Mouse (Mus musculus) stomach, embryonic 16.5 days (tissue): ENCODE data around the gene Dgkh. TPM values are rescaled to one million over a fixed set of nuclear protein-coding genes. Genes with fewer than 3 reads are reported as not detected.

Experiments
- ATAC-seq: fragments of 200-750 bp; cut with Nextera tagmentation; 2 replicates; pipeline ENCODE4 v1.8.0; 2017; ENCODE audit warnings: moderate number of reproducible peaks, moderate TSS enrichment; ENCODE audit not compliant: insufficient read depth, low FRiP score
- H3K27ac ChIP-seq: fragments of 300-500 bp; sonication (generic); 2 replicates; pipeline ENCODE4 v1.5.1; 2014; ENCODE audit warnings: low read length
- H3K27me3 ChIP-seq: fragments of 300-500 bp; sonication (generic); 2 replicates; pipeline ENCODE4 v1.6.1; 2014; ENCODE audit warnings: low read length, control low read depth, mixed read lengths; ENCODE audit not compliant: control insufficient read depth, insufficient read depth
- H3K36me3 ChIP-seq: fragments of 300-500 bp; sonication (generic); 2 replicates; pipeline ENCODE4 v1.6.1; 2014; ENCODE audit warnings: low read length; ENCODE audit not compliant: control insufficient read depth, insufficient read depth
- H3K4me1 ChIP-seq: fragments of 300-500 bp; sonication (generic); 2 replicates; pipeline ENCODE4 v1.6.1; 2014; ENCODE audit warnings: low read length, control low read depth, mixed read lengths; ENCODE audit not compliant: control insufficient read depth, insufficient read depth
- H3K4me2 ChIP-seq: fragments of 300-500 bp; sonication (generic); 2 replicates; pipeline ENCODE4 v1.6.1; 2014; ENCODE audit warnings: low read depth, low read length, mixed read lengths
- H3K4me3 ChIP-seq: fragments of 300-500 bp; sonication (generic); replicated peaks from 2 replicates; pipeline ENCODE4 v1.5.1; 2014; ENCODE audit warnings: mild to moderate bottlenecking, low read length
- H3K9ac ChIP-seq: fragments of 300-500 bp; sonication (generic); 2 replicates; pipeline ENCODE4 v1.6.1; 2014; ENCODE audit warnings: low read length
- H3K9me3 ChIP-seq: fragments of 300-500 bp; sonication (generic); replicated peaks from 2 replicates; pipeline ENCODE4 v1.6.1; 2016; ENCODE audit warnings: low read length, control low read depth; ENCODE audit not compliant: control insufficient read depth
- WGBS: fragments of 180-500 bp; shearing (Covaris S2); extraction: QIAGEN DNeasy Blood & Tissue Kit; methylation state at CpG from one replicate; pipeline ENCODE4 v1.1.7; 2014; 5-methylcytosine and 5-hydroxymethylcytosine counted together
- polyA plus RNA-seq: library from polyadenylated mRNA; unstranded; fragments of >200 nt; fragmentation: Nextera tagmentation; extraction: Ambion mirVana; gene quantifications from 2 replicates; pipeline ENCODE4 v1.2.1, GENCODE M21; 2015

Dgkh gene
- polyA plus RNA-seq, 1 experiment from 2014 or later = 1.5 TPM

GRCm38 (mm10) chr14:78674606-78675005, 58.0 kb downstream of the Dgkh start:
- no peak for ATAC-seq

GRCm38 (mm10) chr14:78669986-78670385, 62.6 kb downstream of the Dgkh start:
- Histone ChIP-seq H3K27ac (no peak overlapping the region), H3K4me2 (no peak overlapping the region), H3K27me3 (no peaks in the 10 kb centered on the region), H3K9ac (no peak overlapping the region), H3K4me3 (no peak overlapping the region), H3K4me1 (no peaks in the 10 kb centered on the region), H3K9me3 (no peaks in the 10 kb centered on the region), H3K36me3 (no peaks in the 10 kb centered on the region)
- ATAC-seq = no peak
- WGBS = 61% methylated on average over 10 of the region's 10 CpGs

More at GRCm38 (mm10) chr14:78674606-78675005, 58.0 kb downstream of the Dgkh start:
- Histone ChIP-seq H3K9me3 (no peaks in the 10 kb centered on the region), H3K4me1 (peaks cover 11% of the 10 kb centered on the region), H3K4me3 (no peak overlapping the region), H3K9ac (no peak overlapping the region), H3K27me3 (no peaks in the 10 kb centered on the region), H3K36me3 (no peaks in the 10 kb centered on the region), H3K27ac (no peak overlapping the region), H3K4me2 (no peak overlapping the region)
- 74% methylated on average over 9 of the region's 9 CpGs for WGBS

DNA sequence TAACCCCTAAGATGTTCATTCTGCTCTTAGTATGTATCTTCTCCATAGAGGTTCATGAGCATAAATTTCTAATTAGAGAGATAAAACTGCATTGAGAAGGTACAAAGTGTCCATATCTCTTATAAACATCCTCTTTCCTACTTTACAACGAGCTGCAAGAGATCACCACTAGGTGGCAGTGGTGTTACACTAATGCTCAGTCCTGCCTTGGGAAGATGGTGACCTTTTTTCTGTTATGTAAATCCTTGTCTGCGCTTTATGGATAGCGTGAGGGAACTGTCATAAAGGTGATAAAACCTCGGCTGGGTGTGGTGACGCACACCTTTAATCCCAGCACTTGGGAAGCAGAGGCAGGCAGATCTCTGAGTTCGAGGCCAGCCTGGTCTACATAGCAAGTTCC, 64.3 kb downstream of the Dgkh start:
- WGBS = 19% methylated on average over 6 of the region's 6 CpGs
- H3K4me1 ChIP-seq = no peaks in the 10 kb centered on the region
- H3K4me3 ChIP-seq = no peak overlapping the region
- H3K4me2 ChIP-seq = no peak overlapping the region
- H3K9me3 ChIP-seq = no peaks in the 10 kb centered on the region
- no peaks in the 10 kb centered on the region for H3K36me3 ChIP-seq
- no peak overlapping the region for H3K9ac ChIP-seq
- no peaks in the 10 kb centered on the region for H3K27me3 ChIP-seq
- ATAC-seq = peak; percentile 60; the same call in 1 of the 2 replicates
- H3K27ac ChIP-seq = no peak overlapping the region

- no peaks in the 10 kb centered on the region for H3K9me3 ChIP-seq
- H3K9ac ChIP-seq = no peak overlapping the region
- H3K4me1 ChIP-seq = no peaks in the 10 kb centered on the region
- WGBS = 65% methylated on average over 5 of the region's 5 CpGs
- no peak for ATAC-seq
- no peaks in the 10 kb centered on the region for H3K27me3 ChIP-seq
- no peaks in the 10 kb centered on the region for H3K36me3 ChIP-seq
- no peak overlapping the region for H3K4me2 ChIP-seq
- H3K27ac ChIP-seq = no peak overlapping the region
- H3K4me3 ChIP-seq = no peak overlapping the region
These were observed 64.8 kb downstream of the Dgkh start for GRCm38 (mm10) chr14:78667763-78668162.

DNA sequence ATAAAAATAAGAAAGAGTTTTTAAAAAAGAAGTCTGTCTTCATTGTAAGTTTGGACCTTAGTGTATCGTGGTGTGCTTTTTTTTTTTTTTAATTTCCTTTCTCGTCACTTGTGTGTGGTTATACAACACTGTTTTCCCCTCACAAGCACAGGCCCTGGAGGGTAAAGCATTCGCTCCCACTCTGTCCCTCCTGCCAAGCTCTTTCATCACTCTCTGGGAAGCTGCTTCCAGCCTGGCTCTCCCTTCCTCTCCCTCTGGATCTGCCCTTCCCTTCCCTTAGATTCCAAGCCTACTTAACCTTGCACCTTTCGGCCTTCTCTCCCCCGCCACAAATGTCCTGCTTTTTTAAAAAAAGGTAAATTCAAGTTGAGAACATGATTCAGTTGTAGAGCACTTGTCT, 69.9 kb downstream of the Dgkh start:
- H3K4me2 ChIP-seq = no peak overlapping the region
- no peaks in the 10 kb centered on the region for H3K9me3 ChIP-seq
- H3K4me1 ChIP-seq = no peaks in the 10 kb centered on the region
- WGBS = 84% methylated on average over 5 of the region's 5 CpGs
- no peak overlapping the region for H3K27ac ChIP-seq
- no peak for ATAC-seq
- H3K9ac ChIP-seq = no peak overlapping the region
- no peaks in the 10 kb centered on the region for H3K27me3 ChIP-seq
- peaks cover 3% of the 10 kb centered on the region; the same call in 1 of the 2 replicates for H3K36me3 ChIP-seq
- no peak overlapping the region for H3K4me3 ChIP-seq

DNA sequence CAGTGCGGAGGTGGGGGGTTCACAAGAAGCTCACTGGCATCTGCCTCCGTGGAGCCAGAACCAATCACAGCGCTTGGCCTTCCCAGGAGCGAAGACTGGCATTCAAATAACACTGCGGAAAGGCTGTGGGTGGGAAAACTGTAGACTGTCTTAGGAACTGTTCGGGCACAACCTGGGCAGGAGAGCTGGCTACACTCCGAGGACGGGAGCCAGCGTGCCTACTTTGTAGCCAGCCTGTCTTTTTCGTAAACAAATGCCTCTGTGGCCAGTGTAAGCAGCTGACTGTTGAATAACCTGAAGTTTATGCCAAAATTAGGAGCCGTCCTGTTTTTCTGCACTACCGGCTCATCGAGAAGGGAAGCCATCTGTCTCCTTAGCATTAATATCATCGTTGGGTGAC, 71.1 kb downstream of the Dgkh start:
- Histone ChIP-seq H3K9me3 (no peaks in the 10 kb centered on the region), H3K27me3 (no peaks in the 10 kb centered on the region), H3K4me1 (no peaks in the 10 kb centered on the region), H3K9ac (no peak overlapping the region), H3K4me2 (no peak overlapping the region), H3K4me3 (no peak overlapping the region), H3K36me3 (peaks cover 3% of the 10 kb centered on the region; the same call in 1 of the 2 replicates), H3K27ac (no peak overlapping the region)
- ATAC-seq = no peak
- 94% methylated on average over 14 of the region's 14 CpGs for WGBS

DNA sequence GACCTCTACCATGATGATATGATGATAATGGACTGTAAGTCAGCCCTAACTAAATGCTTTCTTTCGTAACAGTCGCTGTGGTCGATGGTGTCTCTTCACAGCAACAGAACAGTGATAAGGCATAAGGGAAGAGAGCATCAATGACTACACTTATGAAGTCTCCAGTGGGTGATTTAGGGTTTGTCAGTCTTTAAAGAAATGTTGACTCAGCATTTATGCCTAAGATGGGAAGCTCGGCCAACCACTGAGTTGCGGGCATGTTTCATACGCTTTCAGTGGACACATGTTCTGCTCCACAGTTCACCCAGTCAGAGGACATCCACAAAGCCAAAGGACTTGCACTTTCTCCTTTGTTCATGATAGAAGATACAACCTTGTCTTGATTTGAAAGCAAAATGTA, 73.9 kb downstream of the Dgkh start:
- Histone ChIP-seq H3K4me3 (no peak overlapping the region), H3K27ac (no peak overlapping the region), H3K9ac (no peak overlapping the region), H3K4me1 (no peaks in the 10 kb centered on the region), H3K36me3 (peaks cover 3% of the 10 kb centered on the region; the same call in 1 of the 2 replicates), H3K9me3 (no peaks in the 10 kb centered on the region), H3K4me2 (no peak overlapping the region), H3K27me3 (no peaks in the 10 kb centered on the region)
- no peak for ATAC-seq
- WGBS = 98% methylated on average over 6 of the region's 6 CpGs

DNA sequence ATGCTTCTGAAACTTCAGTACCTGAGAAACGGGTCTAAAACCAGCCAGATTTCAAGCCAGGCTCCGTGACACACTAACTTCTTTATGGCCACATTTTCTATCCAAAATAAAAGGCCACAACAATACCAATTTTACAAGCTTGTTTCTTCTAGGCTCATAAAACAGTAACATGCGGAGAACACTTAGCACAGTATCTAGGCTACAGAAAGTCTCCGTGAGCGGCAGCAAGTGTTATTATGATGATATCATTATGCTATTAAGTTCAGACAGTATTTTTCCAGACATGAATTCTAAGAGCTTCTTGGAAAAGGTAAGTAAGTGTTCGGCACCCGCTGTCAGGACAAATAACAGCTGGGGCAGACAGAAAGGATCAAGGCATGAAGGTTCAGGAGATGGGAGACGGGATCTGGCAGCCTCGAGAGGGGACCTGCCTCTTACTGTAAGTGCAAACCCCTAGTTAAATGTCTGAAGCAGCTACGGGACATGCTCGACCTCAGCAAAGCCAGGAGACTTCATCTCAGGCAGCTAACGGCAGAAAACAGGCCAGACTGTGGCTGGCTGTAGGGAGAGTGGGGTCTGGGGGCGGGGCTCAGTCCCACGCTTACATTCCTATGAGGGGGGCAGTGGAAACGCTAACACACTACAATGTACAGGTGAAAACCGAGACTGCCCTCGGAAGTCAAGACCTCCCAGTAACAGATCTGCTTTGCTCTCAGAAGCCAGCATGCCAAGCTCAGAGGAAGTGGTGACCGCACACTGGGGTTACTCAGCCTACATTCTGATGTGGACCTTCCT, 75.5 kb downstream of the Dgkh start:
- Histone ChIP-seq H3K27me3 (no peaks in the 10 kb centered on the region), H3K4me3 (no peak overlapping the region), H3K4me2 (no peak overlapping the region), H3K27ac (no peak overlapping the region), H3K9ac (no peak overlapping the region), H3K4me1 (no peaks in the 10 kb centered on the region), H3K9me3 (no peaks in the 10 kb centered on the region), H3K36me3 (peaks cover 3% of the 10 kb centered on the region; the same call in 1 of the 2 replicates)
- WGBS = 74% methylated on average over 18 of the region's 18 CpGs
- ATAC-seq = no peak

GRCm38 (mm10) chr14:78654939-78655556, 77.5 kb downstream of the Dgkh start:
- 79% methylated on average over 7 of the region's 7 CpGs for WGBS
- peaks cover 3% of the 10 kb centered on the region; the same call in 1 of the 2 replicates for H3K36me3 ChIP-seq
- H3K4me3 ChIP-seq = no peak overlapping the region
- ATAC-seq = no peak
- no peak overlapping the region for H3K27ac ChIP-seq
- H3K4me1 ChIP-seq = peaks cover 4% of the 10 kb centered on the region
- no peak overlapping the region for H3K4me2 ChIP-seq
- no peaks in the 10 kb centered on the region for H3K9me3 ChIP-seq
- H3K27me3 ChIP-seq = no peaks in the 10 kb centered on the region
- no peak overlapping the region for H3K9ac ChIP-seq
